Mouse (Mus musculus) heart, postnatal 0 days (tissue): ENCODE measurements around the gene Rbms1. TPM values are rescaled to one million over a fixed set of nuclear protein-coding genes. Genes with fewer than 3 reads are reported as not detected.
A peak's percentile ranks its signal among the peaks of the same experiment; 100 is the strongest.

Source experiments
- ATAC-seq: fragments of 200-750 bp; cut with Nextera tagmentation; 2 replicates; pipeline ENCODE4 v1.8.0; 2017; ENCODE audit warnings: low read depth, moderate number of reproducible peaks, moderate library complexity; ENCODE audit not compliant: insufficient read depth
- DNase-seq: peaks from one replicate; pipeline ENCODE4 v3.0.0-alpha.2; 2016; ENCODE audit warnings: low spot score
- H3K27ac ChIP-seq: fragments of 300-500 bp; sonication (generic); 2 replicates; pipeline ENCODE4 v1.5.1; 2014; ENCODE audit warnings: low read depth, mild to moderate bottlenecking
- H3K27me3 ChIP-seq: fragments of 300-500 bp; sonication (generic); 2 replicates; pipeline ENCODE4 v1.6.1; 2014; ENCODE audit warnings: low read length, mixed read lengths; ENCODE audit not compliant: control insufficient read depth, insufficient read depth
- H3K36me3 ChIP-seq: fragments of 300-500 bp; sonication (generic); replicated peaks from 2 replicates; pipeline ENCODE4 v1.6.1; 2014; ENCODE audit warnings: low read length, mixed read lengths; ENCODE audit not compliant: control insufficient read depth, insufficient read depth
- H3K4me1 ChIP-seq: fragments of 300-500 bp; sonication (generic); 2 replicates; pipeline ENCODE4 v1.6.1; 2014; ENCODE audit warnings: antibody characterized with exemption; ENCODE audit not compliant: control insufficient read depth, insufficient read depth
- H3K4me2 ChIP-seq: fragments of 300-500 bp; sonication (generic); 2 replicates; pipeline ENCODE4 v1.6.1; 2014; ENCODE audit warnings: low read depth, mild to moderate bottlenecking, low read length, moderate library complexity
- H3K4me3 ChIP-seq: fragments of 300-500 bp; sonication (generic); 2 replicates; pipeline ENCODE4 v1.5.1; 2014; ENCODE audit warnings: low read depth, low read length
- H3K9ac ChIP-seq: fragments of 300-500 bp; sonication (generic); replicated peaks from 2 replicates; pipeline ENCODE4 v1.6.1; 2014; ENCODE audit warnings: low read depth, low read length, mixed read lengths
- H3K9me3 ChIP-seq: fragments of 300-500 bp; sonication (generic); replicated peaks from 2 replicates; pipeline ENCODE4 v1.6.1; 2016; ENCODE audit warnings: low read length; ENCODE audit not compliant: control insufficient read depth
- CTCF ChIP-seq: IDR thresholded peaks from 2 replicates; pipeline ENCODE4 v1.5.1; 2016; ENCODE audit warnings: antibody characterized with exemption, control low read depth, low read depth
- EP300 ChIP-seq: IDR thresholded peaks from 2 replicates; pipeline ENCODE4 v1.6.1; 2016; ENCODE audit warnings: antibody characterized with exemption, low read depth
- WGBS: fragments of 180-500 bp; shearing (Covaris S2); extraction: QIAGEN DNeasy Blood & Tissue Kit; methylation state at CpG from one replicate; pipeline ENCODE4 v1.1.7; 2014; 5-methylcytosine and 5-hydroxymethylcytosine counted together
- polyA plus RNA-seq: library from polyadenylated mRNA; unstranded; fragments of >200 nt; fragmentation: Nextera tagmentation; extraction: Ambion mirVana; gene quantifications from 2 replicates; pipeline ENCODE4 v1.2.1, GENCODE M21; 2015
- total RNA-seq: library from RNA; depleted of rRNA; stranded (reverse); fragments of >200 nt; gene quantifications from 2 replicates; pipeline ENCODE4 v1.2.3, GENCODE M21; 2014; ENCODE audit warnings: low replicate concordance

Gene Rbms1
- total and polyA plus RNA-seq, 2 experiments from 2014 or later = 52.8 to 56.2 TPM

DNA sequence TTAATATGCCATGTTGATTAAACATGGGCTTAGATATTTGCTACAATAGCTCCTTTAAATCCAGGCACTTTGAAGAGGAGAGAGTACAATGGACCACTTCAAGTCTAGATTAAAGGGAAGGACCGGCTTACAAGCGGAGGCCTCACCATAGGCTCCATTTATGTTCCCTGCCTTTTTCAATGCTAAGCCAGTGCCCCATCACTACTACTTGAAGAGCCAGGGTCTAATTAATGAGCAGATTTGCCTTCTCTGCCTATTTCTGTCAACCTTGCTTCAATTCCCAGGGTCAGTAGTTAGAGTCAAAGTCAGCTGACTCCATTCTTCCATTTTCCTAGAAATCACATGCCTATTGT, 166.4 kb downstream of the Rbms1 start:
- TF ChIP-seq CTCF = no peak
- no peak for TF ChIP-seq EP300
- Histone ChIP-seq H3K4me1 (no peaks in the 10 kb centered on the region; the same call in 1 of the 2 replicates), H3K36me3 (peaks cover 39% of the 10 kb centered on the region), H3K9me3 (no peaks in the 10 kb centered on the region), H3K4me2 (no peak overlapping the region), H3K27me3 (no peaks in the 10 kb centered on the region), H3K9ac (no peak overlapping the region), H3K4me3 (no peak overlapping the region), H3K27ac (no peak overlapping the region)
- 73% methylated on average over 2 of the region's 2 CpGs for WGBS
- no peak for ATAC-seq
- no peak for DNase-seq

DNA sequence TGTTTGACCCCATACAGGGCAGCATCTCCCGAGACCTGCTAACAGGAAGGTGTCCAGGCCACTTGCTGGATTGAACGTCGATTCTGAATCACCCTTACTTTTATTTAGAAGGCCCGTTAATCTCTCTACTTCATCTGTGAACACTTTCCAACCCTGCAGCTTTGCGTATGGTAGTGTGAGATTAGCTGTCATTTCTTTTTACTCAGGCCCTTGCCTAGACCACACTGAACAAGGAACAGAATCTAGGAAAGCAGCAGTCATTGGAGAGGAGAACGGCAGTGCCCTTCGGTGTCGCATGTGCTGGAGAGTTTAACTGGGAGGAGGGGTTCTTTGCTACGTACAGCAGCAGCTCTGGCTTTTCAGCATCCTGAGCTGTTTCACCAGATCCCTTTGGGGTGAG, 167.1 kb downstream of the Rbms1 start:
- Histone ChIP-seq H3K36me3 (peaks cover 39% of the 10 kb centered on the region), H3K4me1 (no peaks in the 10 kb centered on the region), H3K9ac (no peak overlapping the region), H3K4me3 (no peak overlapping the region), H3K27me3 (no peaks in the 10 kb centered on the region), H3K27ac (no peak overlapping the region), H3K9me3 (no peaks in the 10 kb centered on the region), H3K4me2 (no peak overlapping the region)
- ATAC-seq = no peak
- TF ChIP-seq CTCF (no peak), EP300 (no peak)
- WGBS = 74% methylated on average over 9 of the region's 9 CpGs
- DNase-seq = no peak

DNA sequence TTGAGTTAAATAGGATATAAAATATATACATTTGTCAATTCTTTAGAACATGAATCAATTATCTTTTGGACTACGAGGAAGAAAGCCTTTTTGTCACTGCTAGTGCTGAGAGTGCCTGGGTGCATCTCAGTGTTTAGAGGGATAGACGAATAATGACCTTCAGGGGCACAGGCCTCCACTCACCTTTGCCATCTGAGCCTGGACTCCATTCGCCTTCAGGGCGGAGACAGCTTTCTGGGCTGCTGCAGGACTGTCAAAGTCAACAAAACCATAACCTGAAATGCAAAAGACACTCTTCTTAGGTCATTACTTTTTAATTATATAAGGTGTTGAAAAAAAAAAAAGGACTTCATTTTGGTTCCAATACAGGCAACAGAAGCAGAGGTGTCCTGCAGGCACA, 170.5 kb downstream of the Rbms1 start:
- Histone ChIP-seq H3K27ac (no peak overlapping the region), H3K9ac (no peak overlapping the region), H3K36me3 (peaks cover 46% of the 10 kb centered on the region), H3K4me2 (no peak overlapping the region), H3K27me3 (no peaks in the 10 kb centered on the region), H3K4me1 (no peaks in the 10 kb centered on the region), H3K4me3 (no peak overlapping the region), H3K9me3 (no peaks in the 10 kb centered on the region)
- TF ChIP-seq EP300 (no peak), CTCF (no peak)
- ATAC-seq (no peak), DNase-seq (no peak)
- 85% methylated on average over 4 of the region's 4 CpGs for WGBS

DNA sequence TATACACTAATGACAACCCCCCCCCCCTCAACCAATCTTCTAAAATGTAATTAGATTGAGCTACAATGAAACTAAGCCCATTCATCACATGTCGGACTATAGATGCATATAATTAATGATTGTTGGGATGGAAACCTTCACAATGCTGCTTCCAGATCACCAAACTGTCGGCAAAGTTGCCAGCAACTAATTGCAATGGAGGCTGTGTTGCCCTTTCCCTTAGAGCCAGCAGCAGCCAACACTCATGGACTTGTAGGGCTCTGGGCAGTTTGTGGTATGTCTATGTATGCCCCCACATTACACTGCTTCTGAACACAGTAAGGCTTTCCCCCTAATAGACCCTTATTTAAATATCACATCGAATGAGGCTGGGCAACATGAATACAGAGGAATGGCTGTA, 173.9 kb downstream of the Rbms1 start:
- peaks cover 41% of the 10 kb centered on the region for H3K36me3 ChIP-seq
- 89% methylated on average over 3 of the region's 3 CpGs for WGBS
- TF ChIP-seq CTCF (no peak), EP300 (no peak)

DNA sequence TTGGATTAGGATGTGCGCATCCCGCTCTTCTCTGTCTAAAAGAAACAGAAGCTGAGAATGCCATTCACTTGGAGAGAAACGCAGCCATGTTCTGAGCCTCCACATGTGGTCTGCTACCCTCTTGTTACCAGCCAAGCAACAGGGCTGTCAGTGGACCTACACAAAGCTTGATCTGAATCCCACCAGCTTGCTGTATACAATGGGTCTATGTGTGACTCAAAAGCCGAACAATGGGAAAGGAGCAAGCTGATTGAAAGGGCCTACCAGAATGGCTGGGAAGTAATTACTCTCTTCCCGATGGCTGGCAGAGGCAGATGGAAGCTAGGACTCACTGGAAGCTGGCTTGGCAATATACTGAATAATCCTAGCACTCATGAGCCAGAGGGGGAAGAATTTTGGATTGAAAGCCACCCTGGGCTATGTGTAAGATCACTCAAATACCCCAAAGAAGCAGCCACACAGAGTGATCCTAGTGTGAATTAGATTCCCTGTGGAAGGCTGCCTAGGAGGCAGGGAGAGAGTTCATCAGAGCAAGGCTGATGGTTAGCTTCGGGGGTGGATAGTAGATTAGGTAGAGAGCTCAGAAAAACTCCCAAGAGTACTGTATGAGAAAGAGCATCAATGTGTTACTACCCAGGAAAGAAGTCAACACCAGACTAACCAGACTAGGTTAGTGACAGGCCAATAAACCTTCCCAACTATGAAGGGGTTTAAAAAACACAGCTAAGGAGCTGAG, 174.7 kb downstream of the Rbms1 start:
- no peak for TF ChIP-seq CTCF
- no peak for TF ChIP-seq EP300
- peaks cover 38% of the 10 kb centered on the region for H3K36me3 ChIP-seq
- no peaks in the 10 kb centered on the region for H3K9me3 ChIP-seq
- WGBS = 90% methylated on average over 6 of the region's 6 CpGs
- no peak for ATAC-seq
- no peak for DNase-seq
- H3K9ac ChIP-seq = no peak overlapping the region
- H3K4me1 ChIP-seq = no peaks in the 10 kb centered on the region; the same call in 1 of the 2 replicates
- H3K4me2 ChIP-seq = no peak overlapping the region
- no peak overlapping the region for H3K27ac ChIP-seq
- no peaks in the 10 kb centered on the region for H3K27me3 ChIP-seq
- no peak overlapping the region for H3K4me3 ChIP-seq

More for the DNA sequence above, 173.9 kb downstream of the Rbms1 start:
- Histone ChIP-seq H3K9ac (no peak overlapping the region), H3K4me2 (no peak overlapping the region), H3K4me3 (no peak overlapping the region), H3K4me1 (no peaks in the 10 kb centered on the region; the same call in 1 of the 2 replicates), H3K27ac (no peak overlapping the region), H3K27me3 (no peaks in the 10 kb centered on the region), H3K9me3 (no peaks in the 10 kb centered on the region)
- ATAC-seq (no peak), DNase-seq (no peak)

DNA sequence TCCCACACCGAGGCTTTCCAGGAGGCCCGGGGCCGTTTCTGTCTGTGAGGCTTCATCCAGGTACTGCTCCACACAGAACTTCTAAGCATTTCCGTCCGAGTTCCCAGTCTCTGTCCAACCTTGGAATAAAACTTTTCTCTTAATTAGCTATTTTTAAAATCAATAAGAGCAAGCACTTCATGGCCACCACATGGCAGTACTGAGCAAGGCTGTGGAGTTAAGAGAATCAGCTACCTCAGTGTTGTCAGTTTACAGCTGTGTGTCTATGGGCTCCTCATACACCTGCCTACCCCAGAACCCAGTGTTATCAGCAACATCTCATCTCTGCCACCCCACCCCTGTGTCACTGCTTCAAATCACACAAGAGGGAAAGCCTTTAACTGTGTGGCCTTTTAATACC, 175.9 kb downstream of the Rbms1 start:
- H3K27me3 ChIP-seq = no peaks in the 10 kb centered on the region
- H3K36me3 ChIP-seq = peaks cover 40% of the 10 kb centered on the region
- H3K4me1 ChIP-seq = no peaks in the 10 kb centered on the region; the same call in 1 of the 2 replicates
- H3K9ac ChIP-seq = no peak overlapping the region
- TF ChIP-seq EP300 (no peak), CTCF (peak; percentile 18; the same call in 1 of the 2 replicates)
- WGBS = 87% methylated on average over 5 of the region's 5 CpGs
- H3K27ac ChIP-seq = no peak overlapping the region
- H3K4me2 ChIP-seq = no peak overlapping the region
- H3K4me3 ChIP-seq = no peak overlapping the region
- no peaks in the 10 kb centered on the region for H3K9me3 ChIP-seq
- ATAC-seq (no peak), DNase-seq (no peak)
